Mouse (Mus musculus) midbrain, embryonic 16.5 days (tissue): ENCODE measurements around the gene Mrps12. TPM values are rescaled to one million over a fixed set of nuclear protein-coding genes. Genes with fewer than 3 reads are reported as not detected.

Experiments
- ATAC-seq: fragments of 200-750 bp; cut with Nextera tagmentation; 2 replicates; pipeline ENCODE4 v1.8.0; 2017; ENCODE audit warnings: moderate TSS enrichment
- H3K27ac ChIP-seq: fragments of 300-500 bp; sonication (generic); 2 replicates; pipeline ENCODE4 v1.5.1; 2014; ENCODE audit warnings: mild to moderate bottlenecking, low read length, mixed read lengths
- H3K27me3 ChIP-seq: fragments of 300-500 bp; sonication (generic); 2 replicates; pipeline ENCODE4 v1.6.1; 2014; ENCODE audit warnings: low read depth, low read length, mixed read lengths; ENCODE audit not compliant: control insufficient read depth, insufficient read depth
- H3K36me3 ChIP-seq: fragments of 300-500 bp; sonication (generic); 2 replicates; pipeline ENCODE4 v1.6.1; 2014; ENCODE audit warnings: mild to moderate bottlenecking, low read length, moderate library complexity, mixed read lengths; ENCODE audit not compliant: control insufficient read depth, insufficient read depth
- H3K4me1 ChIP-seq: fragments of 300-500 bp; sonication (generic); 2 replicates; pipeline ENCODE4 v1.6.1; 2014; ENCODE audit warnings: mild to moderate bottlenecking, low read length, mixed read lengths; ENCODE audit not compliant: control insufficient read depth, insufficient read depth
- H3K4me2 ChIP-seq: fragments of 300-500 bp; sonication (generic); 2 replicates; pipeline ENCODE4 v1.6.1; 2014; ENCODE audit warnings: mild to moderate bottlenecking, low read length, mixed read lengths
- H3K4me3 ChIP-seq: fragments of 300-500 bp; sonication (generic); 2 replicates; pipeline ENCODE4 v1.5.1; 2014; ENCODE audit warnings: low read depth, mild to moderate bottlenecking, low read length, moderate library complexity, mixed read lengths
- H3K9ac ChIP-seq: fragments of 300-500 bp; sonication (generic); 2 replicates; pipeline ENCODE4 v1.6.1; 2014; ENCODE audit warnings: low read depth, low read length, mixed read lengths
- H3K9me3 ChIP-seq: fragments of 300-500 bp; sonication (generic); replicated peaks from 2 replicates; pipeline ENCODE4 v1.6.1; 2014; ENCODE audit warnings: mild to moderate bottlenecking, low read length, mixed read lengths; ENCODE audit not compliant: control insufficient read depth, poor library complexity, severe bottlenecking
- WGBS: fragments of 180-500 bp; shearing (Covaris S2); extraction: QIAGEN DNeasy Blood & Tissue Kit; methylation state at CpG from one replicate; pipeline ENCODE4 v1.1.7; 2014; 5-methylcytosine and 5-hydroxymethylcytosine counted together
- polyA plus RNA-seq: library from polyadenylated mRNA; unstranded; fragments of >200 nt; fragmentation: Nextera tagmentation; extraction: Ambion mirVana; gene quantifications from 2 replicates; pipeline ENCODE4 v1.2.1, GENCODE M21; 2015

Mrps12 gene
- polyA plus RNA-seq, 1 experiment from 2014 or later, result 95.8 TPM

DNA sequence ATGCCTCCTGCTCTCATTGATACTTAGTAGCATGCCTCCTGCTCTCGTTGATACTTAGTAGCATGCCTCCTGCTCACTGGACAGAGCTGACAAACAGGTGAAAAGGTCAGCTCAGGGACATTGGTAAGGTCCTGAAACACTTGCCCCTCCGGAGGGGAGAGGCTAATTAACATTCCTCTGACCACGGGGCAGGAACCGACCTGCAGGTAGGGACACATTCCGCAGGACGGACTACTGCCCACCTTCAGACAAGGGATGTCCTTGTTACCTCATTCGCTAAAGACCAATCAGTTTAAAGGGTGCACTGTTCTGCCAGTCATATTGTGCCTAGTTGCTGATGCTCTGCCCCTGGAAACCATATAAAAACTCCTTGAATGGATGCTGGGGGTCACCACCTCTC, 50.5 kb downstream of the Mrps12 start:
- no peak for ATAC-seq
- 78% methylated on average over 7 of the region's 7 CpGs for WGBS
- H3K9ac ChIP-seq, result no peak overlapping the region
- H3K36me3 ChIP-seq, result no peaks in the 10 kb centered on the region
- no peaks in the 10 kb centered on the region for H3K9me3 ChIP-seq
- H3K4me1 ChIP-seq, result peaks cover 5% of the 10 kb centered on the region
- no peak overlapping the region for H3K4me2 ChIP-seq
- no peaks in the 10 kb centered on the region for H3K27me3 ChIP-seq
- H3K4me3 ChIP-seq, result no peak overlapping the region
- no peak overlapping the region for H3K27ac ChIP-seq

Other genes starting within 250 kb of the Mrps12 start
- gene Ifnl2, start 231.4 kb downstream of the Mrps12 start, polyA plus RNA-seq, result not detected in 2 replicates
- gene Ifnl3, start 219.0 kb downstream of the Mrps12 start, polyA plus RNA-seq, result not detected in 2 replicates
- gene Sycn, start 200.9 kb downstream of the Mrps12 start, polyA plus RNA-seq, result not detected in 2 replicates
- gene Nccrp1, start 194.6 kb downstream of the Mrps12 start, polyA plus RNA-seq, result 0.15 TPM in 1 of 2 replicates, not detected in the other
- 20.2 and 20.4 TPM in 2 replicates for gene Samd4b, start 143.7 kb downstream of the Mrps12 start, polyA plus RNA-seq
- 18.1 and 19.1 TPM in 2 replicates for gene Pak4, start 143.6 kb downstream of the Mrps12 start, polyA plus RNA-seq
- gene Acp7, start 110.5 kb downstream of the Mrps12 start, polyA plus RNA-seq, result 0.26 TPM in 1 of 2 replicates, not detected in the other
- gene Fbxo27, start 49.0 kb downstream of the Mrps12 start, polyA plus RNA-seq, result 15.1 and 17.3 TPM in 2 replicates
- gene Fbxo17, start 25.0 kb downstream of the Mrps12 start, polyA plus RNA-seq, result 3.2 and 5.2 TPM in 2 replicates
- 15.6 and 16.4 TPM in 2 replicates for gene Sars2, start 172 bp upstream of the Mrps12 start, polyA plus RNA-seq
- gene Ccer2, start 14.4 kb upstream of the Mrps12 start, polyA plus RNA-seq, result 0.61 and 0.95 TPM in 2 replicates
- gene Sirt2, start 24.9 kb upstream of the Mrps12 start, polyA plus RNA-seq, result 117 and 121 TPM in 2 replicates
- 52.0 and 64.7 TPM in 2 replicates for gene Nfkbib, start 25.7 kb upstream of the Mrps12 start, polyA plus RNA-seq
- gene Rinl, start 47.1 kb upstream of the Mrps12 start, polyA plus RNA-seq, result 2.2 and 2.9 TPM in 2 replicates
- 134 and 152 TPM in 2 replicates for gene Hnrnpl, start 66.7 kb upstream of the Mrps12 start, polyA plus RNA-seq
- 86.6 and 96.4 TPM in 2 replicates for gene Ech1, start 83.4 kb upstream of the Mrps12 start, polyA plus RNA-seq
- 5.7 and 5.9 TPM in 2 replicates for gene Lgals4, start 92.0 kb upstream of the Mrps12 start, polyA plus RNA-seq
- gene Lgals7, start 122.0 kb upstream of the Mrps12 start, polyA plus RNA-seq, result 6.7 and 10.3 TPM in 2 replicates
- gene Capn12, start 139.6 kb upstream of the Mrps12 start, polyA plus RNA-seq, result 0.40 and 0.57 TPM in 2 replicates
- 132 and 133 TPM in 2 replicates for gene Actn4, start 220.5 kb upstream of the Mrps12 start, polyA plus RNA-seq
- gene Eif3k, start 240.0 kb upstream of the Mrps12 start, polyA plus RNA-seq, result 279 TPM in 2 replicates
- 11.8 and 13.2 TPM in 2 replicates for gene Map4k1, start 240.2 kb upstream of the Mrps12 start, polyA plus RNA-seq